Mouse (Mus musculus): ENCODE measurements around the gene Fam19a4. TPM values are rescaled to one million over a fixed set of nuclear protein-coding genes. Genes with fewer than 3 reads are reported as not detected.
"Not testable (repeated sequence)": the region's sequence is repeated elsewhere in the genome, so short reads cannot be mapped to it uniquely, and the experiment has no call there.

Fam19a4 gene
- total RNA-seq, 2 experiments from 2014 or later = 0.73 to 0.85 TPM

GRCm38 (mm10) chr6:96995556-96996159, 64.6 kb downstream of the Fam19a4 start:
- intact Hi-C loops (cut with DNase I) = no loop called here

DNA sequence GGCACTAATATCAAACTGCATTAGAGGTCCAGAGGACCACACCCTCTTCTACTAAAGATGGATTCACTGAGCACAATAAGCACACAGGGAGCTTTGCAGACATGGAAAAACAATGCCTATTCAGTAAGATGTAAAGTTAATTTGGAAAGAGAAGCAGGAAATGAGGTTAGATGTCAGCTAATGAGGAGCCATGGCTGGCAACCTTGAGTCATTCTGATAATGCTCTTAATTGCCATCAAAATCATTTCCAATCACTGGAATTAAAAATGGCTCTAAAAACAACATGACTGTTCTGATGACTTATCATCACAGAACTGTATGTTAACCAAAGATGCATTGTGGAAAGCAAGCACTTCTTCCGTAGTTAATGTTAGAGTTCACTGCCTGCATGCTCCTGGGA, 68.5 kb downstream of the Fam19a4 start:
- intact Hi-C loops (cut with DNase I) = no loop called here
- no peak for DNase-seq (ENCODE audit: low spot score in 2 of 2)

More at GRCm38 (mm10) chr6:96995556-96996159, 64.6 kb downstream of the Fam19a4 start:
- DNase-seq (ENCODE audit: low spot score in 2 of 2) = no peak

DNA sequence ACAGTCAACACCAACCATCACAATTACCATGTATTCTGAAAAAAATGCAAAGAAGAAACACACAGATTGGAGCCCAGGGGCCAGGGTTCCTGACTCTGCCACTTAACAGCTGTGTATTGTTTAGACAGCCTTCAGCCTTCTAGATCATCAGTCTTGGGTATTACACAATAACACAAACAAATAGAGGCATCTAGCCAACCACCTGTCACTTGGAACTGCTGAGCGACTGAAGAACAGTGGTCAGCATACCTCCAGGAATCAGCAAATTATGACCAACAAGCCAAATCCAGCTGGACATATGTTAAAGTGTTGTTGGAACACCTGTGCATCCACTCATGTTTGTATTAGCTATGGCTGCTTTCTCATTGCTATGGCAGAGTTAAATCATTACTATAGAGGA, 82.7 kb downstream of the Fam19a4 start:
- no peak for DNase-seq (ENCODE audit: low spot score in 2 of 2)
- intact Hi-C loops (cut with DNase I) = no loop called here

- DNase-seq (ENCODE audit: low spot score in 2 of 2) = no peak
- intact Hi-C loops (cut with DNase I) = no loop called here
Observed at GRCm38 (mm10) chr6:96944796-96945195, 115.4 kb downstream of the Fam19a4 start.

- intact Hi-C loops (cut with DNase I) = no loop called here
- no peak for DNase-seq (ENCODE audit: low spot score in 2 of 2)
Observed at GRCm38 (mm10) chr6:96935776-96936175, 124.4 kb downstream of the Fam19a4 start.

DNA sequence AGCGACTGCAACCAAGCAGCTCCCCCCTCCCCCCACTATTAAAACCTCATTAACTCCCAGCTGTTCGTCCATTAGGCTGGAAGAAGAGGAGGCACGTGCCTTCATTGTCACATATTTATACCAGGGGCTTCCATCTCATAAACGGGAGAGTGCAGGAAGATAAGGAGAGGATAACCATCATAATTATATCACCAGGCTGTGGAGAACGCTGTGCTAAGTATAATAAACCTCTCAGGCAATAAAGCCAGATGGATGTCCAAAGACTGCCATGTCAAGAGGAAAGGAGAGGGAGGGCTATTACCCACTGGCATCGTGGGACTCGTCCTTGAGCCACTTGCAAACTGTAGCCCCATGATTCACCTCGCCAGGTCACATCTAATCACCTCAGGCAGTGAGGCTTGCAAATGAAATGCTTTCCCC, 151.1 kb downstream of the Fam19a4 start:
- no peak for DNase-seq (ENCODE audit: low spot score in 2 of 2)
- intact Hi-C loops (cut with DNase I) = no loop called here

DNA sequence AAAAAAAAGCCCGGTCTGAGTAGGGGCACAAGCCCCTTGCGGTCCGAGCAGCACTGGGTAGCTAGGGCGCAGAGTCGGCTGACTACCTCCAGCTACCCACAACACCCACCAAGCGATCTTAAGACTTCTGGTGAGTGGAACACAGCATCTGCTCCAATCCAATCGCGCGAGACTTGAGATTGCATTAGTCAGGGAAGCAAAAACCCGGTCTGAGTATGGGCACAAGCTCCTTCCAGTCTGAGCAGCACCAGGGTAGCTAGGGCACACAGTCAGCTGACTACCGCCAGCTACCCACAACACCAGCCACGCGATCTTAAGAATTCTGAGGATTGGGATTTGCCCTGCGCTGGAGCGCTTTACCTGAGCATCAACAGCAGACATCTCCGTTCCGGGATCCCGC, 183.1 kb downstream of the Fam19a4 start:
- DNase-seq (ENCODE audit: low spot score in 2 of 2); intact Hi-C loops (cut with DNase I): not testable (repeated sequence)

DNA sequence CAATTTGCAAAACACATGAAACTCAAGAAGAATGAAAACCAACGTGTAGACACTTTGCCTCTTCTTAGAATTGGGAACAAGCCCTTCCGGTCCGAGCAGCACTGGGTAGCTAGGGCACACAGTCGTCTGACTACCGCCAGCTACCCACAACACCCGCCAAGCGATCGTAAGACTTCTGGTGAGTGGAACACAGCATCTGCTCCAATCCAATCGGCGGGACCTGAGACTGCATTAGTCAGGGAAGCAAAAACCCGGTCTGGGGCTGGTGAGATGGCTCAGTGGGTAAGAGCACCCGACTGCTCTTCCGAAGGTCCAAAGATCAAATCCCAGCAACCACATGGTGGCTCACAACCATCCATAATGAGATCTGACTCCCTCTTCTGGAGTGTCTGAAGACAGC, 183.6 kb downstream of the Fam19a4 start:
- DNase-seq (ENCODE audit: low spot score in 2 of 2); intact Hi-C loops (cut with DNase I): not testable (repeated sequence)

DNA sequence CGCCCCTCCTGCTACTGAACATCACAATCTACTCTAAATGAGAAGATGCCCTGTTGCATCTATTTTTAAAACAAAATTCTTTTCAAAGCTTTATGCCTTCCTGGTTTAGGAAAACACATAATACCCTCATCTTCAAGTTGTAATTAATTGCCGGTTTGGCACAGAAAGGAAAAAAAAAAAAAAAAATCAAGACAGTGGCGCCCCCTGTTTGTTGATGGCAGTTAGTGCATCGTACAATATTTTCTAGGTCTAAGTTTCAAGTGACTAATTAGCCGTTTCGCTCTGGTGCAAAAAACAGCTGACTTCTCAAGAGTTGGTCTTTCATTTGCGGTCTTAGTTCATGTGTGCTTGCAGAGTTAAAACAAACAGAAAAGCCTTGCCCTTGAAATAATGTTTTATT, 207.1 kb downstream of the Fam19a4 start:
- no peak for DNase-seq (ENCODE audit: low spot score in 2 of 2)
- intact Hi-C loops (cut with DNase I) = no loop called here

DNA sequence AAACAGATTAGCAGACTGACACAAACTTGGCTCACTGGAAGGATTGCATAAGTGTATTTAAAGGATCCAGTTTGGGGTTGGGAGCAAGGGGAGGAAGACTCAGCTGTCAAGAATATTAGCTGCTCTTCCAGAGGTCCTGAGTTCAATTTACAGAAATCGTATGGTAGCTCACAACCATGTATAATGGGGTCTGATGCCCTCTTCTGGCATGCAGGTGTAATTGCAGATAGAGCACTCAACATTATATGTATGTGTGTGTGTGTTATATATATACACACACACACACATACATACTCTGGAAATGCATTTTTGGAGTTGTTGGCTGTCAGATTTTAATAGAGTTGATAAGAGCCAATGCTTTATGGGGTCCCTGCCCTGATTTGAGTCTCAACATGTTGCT, 216.3 kb downstream of the Fam19a4 start:
- intact Hi-C loops (cut with DNase I) = no loop called here
- DNase-seq (ENCODE audit: low spot score in 2 of 2) = no peak

GRCm38 (mm10) chr6:96840634-96841033, 219.6 kb downstream of the Fam19a4 start:
- intact Hi-C loops (cut with DNase I) = no loop called here
- DNase-seq (ENCODE audit: low spot score in 2 of 2) = no peak

GRCm38 (mm10) chr6:96826626-96827025, 233.6 kb downstream of the Fam19a4 start:
- no peak for DNase-seq (ENCODE audit: low spot score in 2 of 2)

GRCm38 (mm10) chr6:96802981-96803380, 257.2 kb downstream of the Fam19a4 start:
- intact Hi-C loops (cut with DNase I) = no loop called here
- no peak for DNase-seq (ENCODE audit: low spot score in 2 of 2)

More at GRCm38 (mm10) chr6:96826626-96827025, 233.6 kb downstream of the Fam19a4 start:
- intact Hi-C loops (cut with DNase I) = no loop called here

DNA sequence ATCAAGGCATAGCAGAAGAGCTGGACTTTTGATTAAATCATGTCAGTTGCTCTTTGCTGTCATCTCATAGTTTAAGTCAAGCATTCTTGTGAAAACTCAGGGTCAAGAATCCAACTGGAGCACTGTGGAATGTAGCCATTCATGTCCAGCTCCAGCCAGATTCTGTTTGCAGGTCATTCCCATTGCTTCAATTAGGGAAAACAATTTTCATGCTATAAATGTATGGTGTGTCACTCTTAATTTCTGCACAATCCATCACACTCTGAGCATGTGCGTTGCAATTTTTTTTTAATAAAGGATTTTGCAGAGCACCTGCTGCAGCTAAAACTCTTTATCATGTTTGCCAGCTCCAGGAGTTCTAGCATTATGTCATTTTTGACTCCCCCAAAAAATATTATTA, 261.5 kb downstream of the Fam19a4 start:
- intact Hi-C loops (cut with DNase I) = no loop called here
- DNase-seq (ENCODE audit: low spot score in 2 of 2) = no peak

- no peak for DNase-seq (ENCODE audit: low spot score in 2 of 2)
- intact Hi-C loops (cut with DNase I) = no loop called here
Observed at GRCm38 (mm10) chr6:96797451-96797850, 262.8 kb downstream of the Fam19a4 start.

Other genes with a start within 250 kb of the Fam19a4 start
- gene Eogt, start 88.8 kb upstream of the Fam19a4 start, total RNA-seq (2021) = 10 to 100 TPM; 25.8 to 34.5 TPM
- gene Tmf1, start 118.7 kb upstream of the Fam19a4 start, total RNA-seq (2021) = 10 to 100 TPM; 50.0 to 54.9 TPM
- 10 to 100 TPM; 68.6 to 75.2 TPM for gene Uba3, start 145.2 kb upstream of the Fam19a4 start, total RNA-seq (2021)
- 100 to 1,000 TPM; 199 to 212 TPM for gene Arl6ip5, start 150.3 kb upstream of the Fam19a4 start, total RNA-seq (2021)
- gene Lmod3, start 192.3 kb upstream of the Fam19a4 start, total RNA-seq (2021) = not detected

Measured in left cerebral cortex, postnatal 25 days (tissue).